Mouse (Mus musculus): ENCODE data around the gene H2afv.

GRCm38 (mm10) chr11:6410050-6410602 lies 34.1 kb downstream of the H2afv start:
- no peak for TF ChIP-seq RAD21 (IDR thresholded peaks at IDR 0.05; ENCODE audit: low read depth, low read length)
- no peak for TF ChIP-seq CTCF (conservative IDR thresholded peaks at IDR 0.05 in 1 of 2, IDR thresholded peaks at IDR 0.05 in 1 of 2; ENCODE audit: low read depth in 2 of 2, low read length in 2 of 2)
- TF ChIP-seq POLR2A (IDR thresholded peaks at IDR 0.05; ENCODE audit: low read depth, low read length) = no peak

All from CH12.LX (cell line).